Mouse (Mus musculus) c-Kit-negative CD71-positive TER-119-positive erythroid progenitor cells, embryonic 14.5 days (primary cell): ENCODE measurements around the gene Ect2.

Experiments used
- DNase-seq: peaks from one replicate; pipeline ENCODE4 v3.0.0-alpha.2; 2013; ENCODE audit warnings: low read depth, low spot score

Ect2 gene

DNA sequence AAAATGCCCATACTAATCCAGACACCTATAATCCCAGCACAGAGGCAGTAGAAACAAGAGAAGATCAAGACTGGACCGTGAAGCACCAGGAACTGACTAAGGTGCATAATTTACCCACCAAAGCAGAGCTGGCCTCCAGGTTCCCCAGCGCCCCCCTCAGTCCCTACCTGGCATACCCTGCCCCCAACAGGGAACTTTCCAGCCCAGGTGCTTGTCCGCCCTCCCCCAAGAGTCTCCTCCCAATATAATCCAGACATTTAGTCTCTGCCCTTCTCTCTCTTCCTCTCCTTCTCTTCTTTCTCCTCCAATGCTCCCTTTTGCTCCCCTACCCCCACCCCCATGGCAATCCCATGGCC lies 2.9 kb upstream of the Ect2 start:
- DNase-seq, result no peak

DNA sequence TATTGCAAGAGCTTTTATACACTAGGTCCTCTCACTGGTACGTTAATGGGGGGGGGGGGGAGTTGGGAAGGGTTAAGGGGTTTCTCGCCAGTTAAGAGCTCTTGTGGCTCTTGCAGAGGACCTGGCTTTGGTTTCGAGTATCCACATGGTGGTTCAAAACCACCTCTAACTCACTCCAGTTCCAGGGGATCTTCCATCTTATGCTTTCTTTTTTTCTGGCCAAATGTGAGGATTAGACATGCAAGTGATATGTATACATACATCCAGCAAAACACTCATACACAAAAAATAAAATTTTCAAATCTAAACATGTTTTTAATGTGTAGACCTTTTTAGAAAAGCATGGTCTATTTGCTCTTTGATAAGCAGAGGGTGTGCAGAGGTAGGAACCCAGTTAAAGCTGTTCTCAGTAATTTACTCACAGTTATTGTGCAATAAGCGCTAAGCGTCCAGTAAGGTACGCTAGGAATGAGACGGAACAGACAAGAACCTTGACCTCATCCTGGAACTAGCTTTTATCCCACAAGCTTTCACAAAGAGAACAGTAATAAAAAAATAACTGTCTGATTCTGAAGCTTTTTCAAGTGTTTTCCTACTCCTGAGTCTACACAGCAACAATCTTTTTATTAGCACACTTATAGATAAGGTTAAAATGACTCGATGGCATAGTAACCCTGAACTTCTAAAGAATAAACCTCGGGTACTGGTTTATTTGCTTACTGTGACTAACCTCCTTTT lies 2.3 kb upstream of the Ect2 start:
- DNase-seq, result no peak

DNA sequence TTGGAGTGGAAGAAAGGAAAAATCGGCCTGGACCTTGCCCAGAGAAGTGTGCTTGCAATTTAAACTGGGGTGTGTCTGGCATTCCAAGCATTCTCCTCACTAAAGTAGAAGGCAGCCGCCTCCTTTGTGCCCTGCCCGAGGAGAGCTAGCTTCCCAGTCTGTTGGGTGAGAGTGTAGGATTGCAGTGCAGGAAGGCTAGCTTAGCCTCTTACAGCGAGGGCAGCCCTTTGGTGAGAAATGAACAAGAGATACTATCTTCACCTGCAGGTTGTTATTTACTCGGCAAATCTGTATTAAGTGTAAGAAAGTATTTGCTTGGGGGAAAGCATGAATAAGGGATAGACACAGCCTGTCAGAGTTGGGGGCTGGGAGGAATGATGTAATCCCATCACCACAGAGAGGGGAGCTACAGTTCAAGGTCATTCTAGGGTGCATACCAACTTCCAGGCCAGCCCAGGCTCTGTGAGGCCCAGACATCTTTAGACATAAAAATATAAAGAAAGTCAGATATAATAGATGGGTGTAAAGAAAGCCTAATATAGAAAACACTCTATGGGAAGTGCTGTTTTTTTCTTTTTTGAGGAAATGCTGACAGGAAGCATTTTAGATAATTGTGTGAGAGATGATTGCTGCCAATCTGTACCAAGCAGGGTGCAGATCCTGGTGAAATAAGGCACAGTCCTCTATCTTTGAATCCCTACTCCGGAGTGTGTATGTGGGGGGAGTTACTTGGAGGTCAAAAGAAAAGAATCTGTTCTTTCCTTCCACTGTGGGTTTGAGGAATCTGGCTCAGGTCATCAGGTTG lies 1.6 kb upstream of the Ect2 start:
- no peak for DNase-seq

DNA sequence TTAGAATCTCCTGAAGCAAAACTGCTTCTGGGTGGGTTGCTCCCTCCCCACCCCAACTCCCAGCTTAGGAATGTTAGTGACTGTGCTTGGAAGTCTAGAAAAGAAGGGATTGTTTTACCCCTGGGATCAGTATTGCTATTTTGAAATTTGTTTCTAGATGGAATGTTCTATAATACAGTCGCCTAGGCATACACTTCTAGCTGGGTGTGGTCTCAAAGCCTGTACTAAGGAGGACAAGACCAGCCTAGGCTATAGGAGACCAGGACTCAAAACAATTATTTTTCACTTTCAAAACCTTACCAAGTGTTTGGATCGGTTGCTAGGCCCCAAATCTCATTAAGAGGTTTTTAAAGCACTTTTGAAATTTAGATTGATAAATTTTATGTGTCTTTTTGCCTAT lies 602 bp upstream of the Ect2 start:
- no peak for DNase-seq

DNA sequence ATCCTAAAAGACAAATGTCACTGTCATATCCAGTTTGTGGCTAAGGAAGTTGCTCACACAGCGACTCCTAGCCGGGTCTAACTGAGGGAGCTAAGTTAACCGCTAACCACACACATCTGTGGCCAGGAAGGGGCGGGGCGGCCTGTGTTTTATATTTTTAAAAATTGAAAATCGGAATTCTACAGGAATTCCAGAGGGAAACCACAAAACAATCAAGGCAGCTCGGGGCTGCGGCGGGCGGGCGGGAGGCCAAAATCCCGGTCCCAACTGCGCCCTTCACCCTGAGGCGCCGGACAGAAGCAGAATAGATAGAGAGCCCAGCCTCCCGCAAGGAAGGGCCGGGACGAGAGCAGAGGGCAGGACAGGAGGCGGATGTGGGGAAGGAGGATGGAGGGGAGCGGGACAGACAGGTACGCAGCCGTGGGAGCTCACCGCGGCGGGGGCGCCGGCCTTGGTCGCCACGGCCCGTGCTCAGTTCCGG lies 447 bp downstream of the Ect2 start:
- DNase-seq, result no peak

DNA sequence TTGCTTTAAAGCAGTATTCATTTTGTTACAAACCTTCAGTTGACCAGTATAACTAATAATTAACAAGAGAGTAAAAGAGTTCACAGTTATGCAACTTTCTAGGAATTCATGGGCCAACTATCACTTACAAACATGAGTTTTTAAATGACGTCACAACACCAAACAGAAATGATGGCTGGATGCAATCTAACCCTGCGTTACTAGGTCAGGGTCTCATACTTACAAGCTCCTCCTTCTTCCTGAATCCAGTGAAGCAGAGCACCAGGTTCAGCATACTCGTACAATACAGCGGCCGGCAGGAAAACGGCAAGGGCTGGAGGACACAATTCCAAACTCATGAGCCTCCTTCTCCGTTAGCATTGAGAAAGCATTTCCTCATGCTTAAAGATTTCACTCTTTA lies 7.9 kb downstream of the Ect2 start:
- no peak for DNase-seq

DNA sequence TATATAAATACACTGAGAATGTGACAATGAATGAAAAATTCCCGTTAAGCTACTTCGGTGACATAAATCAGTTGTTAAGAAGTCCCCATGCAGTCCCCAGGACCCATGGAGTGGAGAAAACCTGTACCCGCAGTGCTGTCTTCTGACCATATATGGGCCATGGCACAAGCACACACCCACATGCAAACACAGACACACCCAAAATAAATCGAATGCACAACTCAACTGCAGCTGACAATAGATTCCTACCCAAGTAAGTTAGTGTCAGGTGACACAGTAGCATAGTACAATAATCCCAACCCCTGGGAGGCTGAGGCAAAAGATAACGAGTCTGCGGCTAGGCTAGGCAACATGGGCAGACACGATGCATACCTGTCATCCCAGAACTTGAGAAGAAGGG lies 10.1 kb downstream of the Ect2 start:
- DNase-seq, result no peak

DNA sequence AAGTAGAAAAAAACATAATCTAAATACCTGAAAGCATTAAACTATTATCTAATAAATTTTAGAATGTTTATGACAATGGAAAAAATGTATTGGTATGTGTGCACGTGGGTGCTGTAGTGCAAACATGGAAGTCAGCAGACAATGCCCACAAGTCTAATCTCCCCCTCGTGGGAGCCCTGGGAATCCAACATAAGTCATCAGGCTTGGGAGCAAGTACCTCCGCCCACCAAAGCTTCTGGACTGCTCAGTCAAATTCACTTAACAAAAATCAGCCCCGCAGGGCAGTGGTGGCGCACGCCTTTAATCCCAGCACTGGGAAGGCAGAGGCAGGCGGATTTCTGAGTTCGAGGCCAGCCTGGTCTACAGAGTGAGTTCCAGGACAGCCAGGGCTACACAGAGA lies 13.6 kb downstream of the Ect2 start:
- DNase-seq, result no peak

DNA sequence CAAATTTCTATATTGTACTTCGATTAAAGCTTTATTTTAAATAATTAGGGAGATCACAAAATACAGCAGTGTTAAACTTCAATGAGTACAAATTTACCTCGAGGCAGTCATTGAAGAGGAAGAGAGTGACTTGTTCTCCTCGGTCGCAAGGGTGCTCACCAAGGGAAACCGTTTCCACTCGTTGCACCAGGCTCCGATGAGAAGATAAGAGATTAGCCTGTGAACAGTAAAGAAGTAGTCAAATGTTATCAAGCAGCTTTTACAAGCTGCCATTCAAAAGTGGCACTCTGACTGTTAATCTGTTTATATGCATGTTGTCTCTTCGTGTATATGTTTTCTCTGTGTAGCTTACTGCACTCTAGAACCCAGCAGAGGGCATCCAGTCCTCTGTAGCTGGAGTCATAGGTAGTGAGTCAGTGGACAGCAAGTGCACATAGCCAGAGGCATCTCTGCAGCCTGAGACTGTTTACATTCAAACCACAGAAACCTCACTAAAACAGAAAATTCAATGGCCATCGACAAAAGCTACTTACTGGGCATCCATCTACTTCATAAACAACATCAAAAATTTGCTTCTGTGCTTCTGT lies 31.7 kb downstream of the Ect2 start:
- DNase-seq, result no peak

DNA sequence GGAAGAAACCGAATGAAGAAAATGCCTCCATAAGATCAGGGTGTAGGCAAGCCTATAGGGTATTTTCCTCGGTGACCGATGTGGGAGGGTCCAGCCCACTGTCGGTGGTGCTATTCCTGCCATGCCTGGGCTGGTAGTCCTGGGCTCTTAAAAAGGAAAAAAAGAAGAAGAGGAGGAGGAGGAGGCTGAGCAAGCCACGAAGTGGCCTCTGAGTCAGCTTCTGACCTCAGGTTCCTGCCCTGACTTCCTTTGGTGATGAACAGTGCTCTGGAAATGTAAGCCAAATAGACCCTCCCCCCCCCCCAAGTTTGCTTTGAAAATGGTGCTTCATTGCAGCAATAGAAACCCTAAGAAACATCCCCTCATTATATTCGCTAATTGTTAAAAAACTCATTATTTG lies 32.7 kb downstream of the Ect2 start:
- DNase-seq, result no peak

DNA sequence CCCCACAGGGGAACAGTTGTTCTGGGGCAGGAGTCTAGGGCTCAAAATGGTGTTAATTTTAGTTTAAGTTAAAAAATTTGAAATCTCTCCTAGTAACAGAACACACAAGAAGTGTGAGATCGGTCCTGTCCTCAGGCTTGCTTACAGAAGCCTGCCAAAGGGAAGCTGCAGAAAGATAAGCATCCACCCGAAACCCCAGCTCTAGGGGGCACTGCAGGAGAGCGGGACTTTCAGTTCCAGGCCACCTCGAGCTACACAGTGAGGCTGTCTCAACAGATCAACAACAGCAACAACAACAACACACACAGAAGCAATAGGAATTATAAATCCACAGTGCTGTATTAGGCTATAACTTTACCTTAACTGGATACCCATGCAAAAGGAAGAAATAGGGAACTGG lies 35.5 kb downstream of the Ect2 start:
- no peak for DNase-seq

DNA sequence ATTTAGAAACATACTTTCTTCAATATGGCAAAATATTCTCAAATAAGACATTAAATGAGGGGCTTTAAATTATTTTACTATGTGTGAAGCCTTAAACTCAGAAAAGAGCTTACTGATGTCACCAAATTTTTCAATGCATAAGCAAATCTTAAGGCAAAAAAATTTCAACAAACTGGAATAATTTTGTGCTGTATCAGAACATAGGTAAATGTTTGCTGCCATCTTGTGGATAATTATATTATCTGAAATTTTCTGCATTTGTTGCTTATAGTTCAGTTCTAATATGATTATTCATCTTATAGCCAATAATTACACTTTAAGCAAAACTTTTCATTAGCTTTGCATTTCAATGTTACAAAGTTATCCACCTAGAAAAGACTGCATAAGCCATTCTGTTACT lies 42.8 kb downstream of the Ect2 start:
- no peak for DNase-seq

DNA sequence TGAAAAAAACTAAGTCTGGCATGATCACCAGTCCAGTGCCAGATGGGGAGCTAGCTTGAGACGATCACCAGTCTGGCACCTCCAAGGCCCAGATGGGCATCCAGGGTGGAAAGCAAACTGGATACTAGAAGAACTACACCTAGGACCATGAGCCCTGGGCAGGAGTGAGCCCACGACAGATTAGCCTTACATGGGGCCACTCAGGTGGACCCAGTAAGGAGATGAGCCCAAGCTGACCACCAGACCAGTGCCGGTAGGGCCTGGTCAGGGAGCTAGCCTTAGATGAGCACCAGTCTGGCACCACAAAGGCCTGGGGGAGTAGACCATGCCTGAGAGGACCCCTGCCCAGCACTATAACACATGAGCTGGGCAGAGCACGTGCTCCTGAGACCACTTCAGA lies 44.6 kb downstream of the Ect2 start:
- no peak for DNase-seq

DNA sequence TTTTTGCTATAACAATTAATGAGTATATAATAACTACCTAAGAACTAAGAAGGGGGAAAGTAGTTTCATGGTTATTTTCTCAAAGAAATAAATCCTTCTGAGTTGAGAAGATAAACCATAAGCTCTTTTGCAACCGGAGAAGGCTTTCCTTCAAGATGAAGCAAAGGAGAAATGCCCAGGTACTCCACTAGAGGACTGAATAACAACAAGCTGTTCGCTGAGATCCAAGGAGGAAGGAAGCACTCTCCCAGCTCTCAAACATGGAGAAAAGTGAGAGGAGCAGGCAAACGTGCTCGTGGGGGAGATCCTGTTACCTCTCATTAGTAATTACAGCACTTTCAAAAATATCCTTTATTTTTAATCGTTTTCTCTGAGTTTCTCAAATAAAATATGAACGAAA lies 46.5 kb downstream of the Ect2 start:
- DNase-seq, result no peak

DNA sequence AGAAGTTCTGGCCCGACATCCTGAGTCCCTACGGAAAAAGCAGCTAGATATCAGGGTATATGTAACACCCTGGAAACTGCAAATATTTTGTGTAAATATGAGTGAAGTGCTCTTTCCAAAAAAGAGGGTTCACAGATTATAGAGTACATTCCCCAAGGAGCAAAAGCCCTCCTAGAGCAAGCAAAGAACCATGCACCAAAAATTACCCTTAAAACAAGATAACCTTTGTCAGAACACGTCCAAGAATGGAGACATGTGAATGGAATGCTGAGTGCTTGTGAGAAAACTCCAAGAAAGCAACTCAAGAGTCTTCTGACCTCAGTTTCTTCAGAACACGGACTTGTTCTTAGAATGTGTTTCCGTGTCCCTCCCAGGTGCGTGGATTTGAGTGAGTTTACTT lies 50.7 kb downstream of the Ect2 start:
- no peak for DNase-seq

DNA sequence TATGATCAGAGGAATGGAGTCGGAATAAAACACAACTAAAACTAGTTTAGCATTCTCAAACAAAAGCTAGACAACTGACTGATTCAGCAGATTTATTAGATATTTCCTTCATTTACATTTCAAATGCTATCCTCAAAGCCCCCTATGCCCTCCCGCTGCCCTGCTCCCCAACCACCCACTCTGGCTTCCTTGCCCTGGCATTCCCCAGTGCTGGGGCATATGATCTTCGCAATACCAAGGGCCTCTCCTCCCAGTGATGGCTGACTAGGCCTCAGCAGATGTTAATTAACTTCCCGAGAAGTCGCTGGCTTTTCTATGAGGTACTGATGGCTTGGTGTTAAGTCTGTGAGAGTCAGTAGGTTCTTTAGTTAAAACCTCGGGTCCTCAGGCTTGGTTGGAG lies 55.0 kb downstream of the Ect2 start:
- DNase-seq, result no peak

DNA sequence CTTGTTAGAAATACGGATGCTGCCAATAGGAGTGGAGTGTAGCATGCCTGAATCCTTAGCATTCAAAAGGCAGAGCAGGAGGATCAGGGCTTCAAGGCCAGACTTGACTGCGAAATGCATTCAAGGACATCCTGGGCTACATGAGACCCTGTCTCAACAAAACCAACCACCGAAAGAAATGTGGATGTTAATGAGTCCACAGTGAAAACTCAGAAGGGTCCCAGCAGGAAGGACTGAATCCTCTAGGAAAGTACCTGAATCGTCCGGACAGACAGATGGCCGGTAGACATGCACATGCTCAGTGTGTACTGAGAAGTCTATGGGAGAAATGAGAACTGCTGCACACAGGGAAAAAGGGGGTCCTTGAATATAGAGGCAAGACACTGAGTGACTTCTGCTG lies 67.5 kb downstream of the Ect2 start:
- DNase-seq, result no peak

DNA sequence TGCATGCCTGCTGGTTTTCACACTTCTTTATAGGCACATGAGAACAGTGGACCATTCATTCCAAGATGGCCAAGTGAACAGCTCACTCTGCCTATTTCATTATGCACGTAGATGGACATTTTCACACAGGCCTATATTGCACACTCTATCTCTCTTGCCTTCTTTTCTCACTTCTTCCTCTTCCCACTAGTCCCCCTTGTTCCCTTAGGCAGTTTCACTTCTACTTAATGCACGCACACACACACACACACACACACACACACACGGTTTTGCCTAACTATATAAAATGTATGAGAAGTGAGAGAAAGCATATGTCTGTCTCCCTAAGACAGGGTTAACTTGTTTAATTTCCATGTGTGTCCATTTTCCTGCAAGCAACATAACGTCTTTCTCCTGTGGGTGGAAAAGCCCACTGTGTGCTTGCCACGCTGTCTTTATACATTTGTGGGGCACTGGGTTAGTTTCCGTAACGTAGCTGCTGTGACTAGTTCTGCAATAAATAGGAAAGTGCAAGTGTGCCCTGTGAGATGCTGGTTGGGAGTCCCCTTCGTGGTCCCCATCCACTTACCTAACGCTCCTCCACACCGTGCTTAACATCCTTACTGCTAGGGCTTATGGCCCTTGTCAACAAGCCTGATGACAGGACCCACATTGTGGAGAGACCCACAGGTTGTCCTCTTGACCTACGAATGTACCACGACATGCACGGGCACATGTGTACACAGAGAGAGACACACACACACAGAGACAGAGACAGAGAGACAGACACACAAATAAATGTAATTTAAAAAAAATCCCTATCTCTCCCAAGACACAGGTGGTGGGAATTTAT lies 72.2 kb downstream of the Ect2 start:
- no peak for DNase-seq

DNA sequence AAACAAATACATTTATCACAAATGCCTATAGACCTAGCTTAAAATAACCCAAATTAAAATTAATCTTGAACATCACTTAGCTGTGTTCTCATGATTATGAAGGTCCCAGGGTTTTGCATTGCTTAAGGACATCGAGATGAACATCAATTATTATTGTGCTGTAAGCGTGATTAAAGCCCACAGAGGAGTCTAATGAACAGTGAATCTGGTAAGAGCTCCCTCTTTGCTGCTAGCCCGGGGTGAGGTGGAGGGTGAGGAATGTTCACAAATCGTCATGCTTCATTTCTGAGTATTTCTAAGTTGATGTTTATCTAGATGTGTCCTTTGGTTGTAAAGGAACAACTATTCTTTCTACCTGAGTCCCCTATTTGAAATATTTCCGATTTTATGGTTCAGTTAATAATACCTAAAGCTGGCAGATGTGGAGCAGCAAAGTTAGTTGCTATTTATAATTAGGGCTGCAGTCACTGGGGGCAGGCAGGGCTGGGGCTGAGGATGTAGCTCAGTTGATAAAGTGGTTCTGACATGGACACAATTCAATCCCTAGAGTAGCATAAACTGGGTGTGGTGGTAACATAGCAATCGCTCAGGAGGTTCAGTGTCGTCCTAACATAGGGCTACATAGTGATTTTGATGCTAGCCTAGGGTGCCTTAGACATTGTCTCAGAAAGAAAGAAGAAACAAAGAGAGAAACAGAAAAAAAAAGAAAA lies 73.5 kb downstream of the Ect2 start:
- DNase-seq, result no peak

DNA sequence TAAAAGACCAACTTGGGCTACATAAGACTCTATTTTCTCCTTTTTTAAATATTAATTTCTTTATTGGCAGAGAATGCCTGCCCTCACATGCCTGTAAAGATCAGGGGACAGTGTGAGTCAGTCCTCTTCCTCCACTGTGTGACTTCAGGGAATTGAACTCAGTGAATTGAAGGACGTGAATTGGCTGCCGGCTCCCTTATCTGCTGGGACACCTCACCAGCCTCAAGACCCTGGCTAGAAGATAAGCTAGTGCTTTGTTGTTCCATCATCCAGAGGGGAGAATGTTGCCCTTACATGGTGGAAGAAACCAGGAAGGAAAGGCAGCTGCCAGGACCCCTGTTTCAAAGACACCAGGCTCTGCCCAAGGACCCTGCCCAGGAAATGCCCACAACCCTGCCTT lies 79.8 kb downstream of the Ect2 start:
- DNase-seq, result no peak

DNA sequence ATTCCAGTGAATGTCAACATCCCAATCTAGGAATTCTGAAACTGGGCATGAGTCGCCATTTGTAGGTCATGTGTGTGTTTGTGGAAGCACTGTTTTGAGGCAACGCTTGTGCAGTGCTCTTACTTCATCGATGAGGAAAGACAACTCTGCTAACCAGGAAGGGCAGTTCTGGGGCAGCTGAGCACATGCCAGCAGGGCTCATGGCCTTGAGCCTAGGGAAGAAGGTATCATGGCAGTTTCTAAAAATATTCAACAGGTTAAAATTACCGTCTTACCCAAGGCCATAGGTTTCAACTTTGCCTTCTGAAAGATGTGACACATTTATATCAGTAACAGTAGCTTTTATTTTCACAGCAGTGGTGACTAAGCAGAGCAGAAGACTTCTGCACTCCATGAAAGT lies 82.0 kb downstream of the Ect2 start:
- DNase-seq, result no peak
